Mouse (Mus musculus): ENCODE results near the gene Ech1.
A peak's percentile ranks its signal among the peaks of the same experiment; 100 is the strongest.

The Ech1 gene

DNA sequence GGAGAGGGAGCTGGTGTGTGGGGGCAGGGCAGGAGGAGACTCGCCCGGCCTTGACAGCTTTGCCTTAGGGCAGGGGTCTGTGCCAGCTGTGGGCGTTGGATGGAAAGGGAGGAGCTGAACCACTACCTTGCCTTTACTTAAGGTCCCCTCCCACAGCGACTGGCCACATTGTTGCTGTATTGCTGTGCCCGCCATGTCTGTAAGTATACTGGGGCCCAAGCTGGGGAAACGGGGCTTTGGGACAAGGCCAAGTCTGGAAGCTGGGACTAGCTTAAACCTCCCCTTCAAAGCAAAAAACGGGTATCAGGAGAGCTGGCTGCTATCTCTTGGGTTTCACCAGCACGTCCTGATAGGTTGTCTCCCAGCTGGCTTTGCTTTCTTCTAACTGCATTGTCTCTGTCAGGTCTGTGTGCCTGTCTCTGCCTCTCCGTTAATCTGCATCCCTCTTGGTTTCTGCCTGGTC lies 39.3 kb downstream of the Ech1 start:
- DNase-seq = no peak

DNA sequence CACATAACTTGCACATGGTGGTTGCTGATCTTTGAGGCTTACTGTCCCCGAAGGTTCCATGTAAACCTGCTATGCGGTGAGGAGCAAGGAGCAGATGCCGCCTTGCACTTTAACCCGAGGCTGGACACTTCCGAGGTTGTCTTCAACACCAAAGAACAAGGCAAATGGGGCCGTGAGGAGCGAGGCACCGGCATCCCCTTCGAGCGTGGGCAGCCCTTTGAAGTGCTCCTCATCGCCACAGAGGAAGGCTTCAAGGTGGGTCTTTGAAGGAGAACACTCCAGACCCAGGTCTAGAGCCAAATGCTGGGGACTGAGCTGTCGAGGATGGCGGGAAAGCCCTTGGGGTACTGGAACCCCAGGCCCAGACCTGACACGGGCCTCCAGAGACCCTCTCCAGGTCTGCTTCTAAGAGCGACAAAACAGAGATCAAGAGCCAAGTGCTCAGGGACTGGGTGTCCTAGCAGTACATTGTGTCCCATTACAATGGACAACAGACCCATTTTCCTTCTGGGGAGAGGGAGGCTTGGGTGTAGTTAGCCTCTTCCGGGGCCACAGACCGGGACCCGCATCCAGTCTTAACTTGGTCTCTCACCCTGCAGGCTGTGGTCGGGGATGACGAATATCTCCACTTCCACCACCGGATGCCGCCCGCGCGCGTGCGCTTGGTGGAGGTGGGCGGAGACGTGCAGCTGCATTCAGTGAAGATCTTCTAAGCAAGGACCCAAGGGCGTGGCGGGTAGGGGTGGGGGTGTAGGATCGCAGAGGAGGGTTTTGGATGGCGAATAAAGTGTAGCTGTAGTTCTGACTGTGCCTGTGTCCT lies 40.7 kb downstream of the Ech1 start:
- peak; percentile 95 for DNase-seq

- DNase-seq = no peak
Measured at GRCm38 (mm10) chr7:28866769-28867507, 41.9 kb downstream of the Ech1 start.

DNA sequence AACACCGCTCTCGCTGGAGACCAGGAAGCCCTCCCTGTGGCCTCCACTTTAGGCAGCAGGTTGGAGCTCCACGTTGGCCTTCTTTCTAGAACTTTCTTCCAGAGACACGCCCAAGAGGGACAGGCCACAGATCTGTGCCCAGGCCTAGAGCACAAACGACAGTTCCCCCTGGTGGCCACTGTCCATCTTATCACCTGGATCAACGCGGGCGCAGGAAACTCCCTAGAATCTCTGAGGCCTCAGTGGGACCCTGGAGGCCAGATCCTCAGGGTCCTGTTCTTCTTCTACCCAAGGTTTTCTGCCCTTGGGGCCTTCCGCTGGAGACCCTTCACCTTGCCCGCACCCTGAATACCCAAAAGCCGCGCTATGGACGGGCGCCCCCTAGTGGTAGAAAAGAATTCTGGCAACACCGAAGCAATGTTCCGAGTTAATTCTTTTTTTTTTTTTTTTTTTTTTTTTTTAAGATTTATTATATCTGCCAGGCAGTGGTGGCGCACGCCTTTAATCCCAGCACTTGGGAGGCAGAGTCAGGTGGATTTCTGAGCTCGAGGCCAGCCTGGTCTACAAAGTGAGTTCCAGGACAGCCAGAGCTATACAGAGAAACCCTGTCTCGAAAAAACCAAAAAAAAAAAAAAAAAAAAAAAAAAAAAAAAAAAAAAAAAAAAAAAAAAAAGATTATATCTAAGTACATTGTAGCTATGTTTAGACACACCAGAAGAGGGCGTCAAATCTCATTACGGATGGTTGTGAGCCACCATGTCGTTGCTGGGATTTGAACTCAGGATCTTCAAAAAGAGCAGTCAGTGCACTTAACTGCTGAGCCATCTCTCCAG lies 42.7 kb downstream of the Ech1 start:
- DNase-seq = peak; percentile 86

DNA sequence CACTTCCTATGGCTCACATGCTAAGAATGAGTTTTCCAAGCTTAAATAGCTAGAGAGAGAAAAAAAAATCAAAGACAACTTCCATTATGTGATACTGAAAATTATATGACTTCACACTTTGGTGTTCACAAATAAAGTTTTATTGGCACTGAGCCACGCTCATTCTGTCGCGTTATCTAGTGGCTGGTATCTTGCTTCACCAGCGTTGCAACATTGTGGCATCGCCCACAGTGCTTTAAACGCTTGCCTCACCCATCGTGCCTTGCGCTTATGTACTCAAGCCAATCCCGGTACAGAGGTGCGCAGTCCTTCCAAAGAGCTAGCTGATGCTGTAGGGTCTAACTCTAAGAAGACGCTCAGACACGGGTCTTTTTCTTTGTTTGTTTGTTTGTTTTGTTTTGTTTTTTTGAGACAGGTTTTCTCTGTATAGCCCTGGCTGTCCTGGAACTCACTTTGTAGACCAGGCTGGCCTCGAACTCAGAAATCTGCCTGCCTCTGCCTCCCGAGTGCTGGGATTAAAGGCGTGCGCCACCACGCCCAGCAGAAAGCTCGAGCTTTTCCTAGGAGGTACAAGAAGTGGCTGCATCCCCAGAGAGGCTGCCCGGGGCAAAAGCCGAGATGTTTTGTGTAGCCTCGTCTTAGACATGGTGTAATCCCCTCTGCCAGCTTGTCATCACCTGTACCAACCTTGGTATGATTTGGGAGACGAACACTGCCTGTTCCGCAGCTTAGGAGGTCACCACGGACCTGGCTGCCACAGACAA lies 46.1 kb downstream of the Ech1 start:
- DNase-seq = no peak

- DNase-seq = no peak
Measured at GRCm38 (mm10) chr7:28874565-28874964, 49.5 kb downstream of the Ech1 start.

DNA sequence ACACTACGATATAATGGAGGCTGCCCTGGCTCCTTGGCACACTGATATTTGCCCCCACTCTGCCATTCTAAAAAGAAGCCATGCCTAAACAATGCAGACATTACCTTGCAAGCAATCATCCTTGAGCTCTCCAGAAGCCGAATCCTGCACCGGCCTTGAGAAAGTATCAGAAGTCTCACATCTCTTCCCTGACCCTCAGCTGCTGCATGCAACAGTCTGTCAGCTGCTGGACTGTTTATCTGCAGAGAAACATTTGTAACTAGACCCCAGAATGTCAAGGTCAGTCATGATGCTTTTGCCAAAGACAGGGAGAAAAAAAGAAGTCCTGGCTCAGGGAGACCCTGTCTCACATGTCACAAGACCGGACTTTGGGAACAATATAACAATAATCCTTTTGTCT lies 51.1 kb downstream of the Ech1 start:
- DNase-seq = no peak

DNA sequence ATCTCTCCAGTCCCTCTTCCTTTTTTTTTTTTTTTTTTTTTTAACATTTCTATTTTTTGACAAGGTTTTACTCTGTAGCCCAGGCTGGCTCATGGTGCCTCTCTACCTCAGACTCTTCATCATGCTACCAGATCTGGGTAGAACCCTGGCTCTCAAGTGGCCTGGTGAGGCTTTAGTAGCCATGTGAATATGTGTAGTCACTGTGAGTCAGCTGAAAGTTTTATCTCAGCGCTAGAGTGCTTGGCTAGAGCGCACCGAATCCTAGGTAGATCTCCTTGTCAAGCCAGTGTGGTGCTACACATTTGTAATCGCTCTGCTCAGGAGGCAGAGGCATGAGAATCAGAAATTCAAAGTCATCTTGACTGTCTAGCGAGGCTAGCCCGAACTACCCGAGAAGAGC lies 52.1 kb downstream of the Ech1 start:
- DNase-seq = no peak

DNA sequence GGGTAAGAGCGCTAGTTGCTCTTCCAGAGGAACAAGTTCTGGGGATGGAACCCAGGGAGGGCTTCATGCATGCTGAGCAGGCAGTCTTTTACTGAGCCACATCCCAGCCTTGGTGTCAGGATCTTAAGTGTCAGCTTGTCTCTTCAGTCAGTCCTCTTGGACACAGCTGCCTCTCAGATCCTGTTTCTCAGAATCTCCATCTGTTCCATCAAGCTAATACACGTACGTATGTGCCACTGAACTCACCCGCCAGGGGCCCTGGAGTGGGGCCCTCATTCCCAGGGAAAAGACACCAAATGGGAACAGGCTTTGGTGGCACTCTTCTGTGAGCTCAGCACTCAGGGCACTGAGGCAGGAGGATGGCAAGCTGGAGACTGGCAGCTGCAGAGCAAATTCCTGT lies 52.8 kb downstream of the Ech1 start:
- no peak for DNase-seq

DNA sequence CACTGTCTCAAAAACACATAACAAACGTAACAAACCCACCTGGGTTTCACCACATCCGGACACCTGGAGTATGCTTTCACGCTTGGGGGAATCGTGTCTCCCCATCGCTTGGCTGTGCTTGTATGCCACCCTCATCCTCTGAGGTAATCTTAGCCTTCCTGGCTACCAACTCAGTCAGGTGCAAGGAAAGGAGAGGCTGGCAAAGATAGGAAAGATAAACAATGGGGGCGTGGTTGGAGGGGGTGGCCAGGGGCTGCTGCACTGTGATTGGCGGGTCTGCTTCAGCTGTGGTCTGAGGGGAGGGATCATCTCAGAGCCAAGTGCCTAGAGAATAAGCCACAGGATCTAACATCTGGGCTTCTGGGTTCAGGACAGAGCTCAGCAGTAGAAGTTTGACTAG lies 54.6 kb downstream of the Ech1 start:
- no peak for DNase-seq

GRCm38 (mm10) chr7:28880554-28880953 lies 55.5 kb downstream of the Ech1 start:
- no peak for DNase-seq

DNA sequence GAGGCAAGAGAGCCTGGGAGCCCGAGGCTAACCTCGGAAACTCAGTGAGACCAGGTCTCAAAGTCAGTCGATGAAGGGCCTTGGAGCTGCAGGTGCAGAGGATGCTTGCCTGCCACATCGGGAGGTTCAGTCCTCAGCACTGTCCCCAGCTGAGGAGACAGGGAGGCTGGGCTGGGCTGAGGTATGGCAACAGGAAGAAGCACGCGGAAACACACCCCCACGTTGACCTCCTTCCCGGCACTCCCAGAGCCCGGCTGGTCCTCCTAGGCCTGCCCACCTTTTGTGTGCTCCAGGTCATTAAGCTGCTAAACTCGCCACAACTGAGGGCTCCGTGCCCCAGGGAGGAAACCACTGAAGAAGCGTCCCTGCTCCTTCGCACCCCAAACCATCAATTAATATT lies 56.2 kb downstream of the Ech1 start, which contains the start of gene Capn12:
TSS of gene Capn12 (plus strand) at position 224 of the 400 bp plus-strand sequence.
- no peak for DNase-seq
